Mouse (Mus musculus): Measurements from ENCODE around the gene Ppib.

- TF ChIP-seq POLR2A (IDR thresholded peaks at IDR 0.05; ENCODE audit: insufficient read depth, low read depth, low read length), result no peak
- TF ChIP-seq CTCF (IDR thresholded peaks at IDR 0.05), result no peak
- TF ChIP-seq EP300 (IDR thresholded peaks at IDR 0.05; ENCODE audit: insufficient read depth, low read depth, low read length), result no peak
These were observed 39.4 kb upstream of the Ppib start for GRCm38 (mm10) chr9:66020601-66021000.
